Mouse (Mus musculus): ENCODE data around the gene Crtc3. TPM values are rescaled to one million over a fixed set of nuclear protein-coding genes. Genes with fewer than 3 reads are reported as not detected.

The Crtc3 gene
- total and polyA plus RNA-seq, 3 experiments, result 13.6 to 71.9 (median 34.4) TPM

DNA sequence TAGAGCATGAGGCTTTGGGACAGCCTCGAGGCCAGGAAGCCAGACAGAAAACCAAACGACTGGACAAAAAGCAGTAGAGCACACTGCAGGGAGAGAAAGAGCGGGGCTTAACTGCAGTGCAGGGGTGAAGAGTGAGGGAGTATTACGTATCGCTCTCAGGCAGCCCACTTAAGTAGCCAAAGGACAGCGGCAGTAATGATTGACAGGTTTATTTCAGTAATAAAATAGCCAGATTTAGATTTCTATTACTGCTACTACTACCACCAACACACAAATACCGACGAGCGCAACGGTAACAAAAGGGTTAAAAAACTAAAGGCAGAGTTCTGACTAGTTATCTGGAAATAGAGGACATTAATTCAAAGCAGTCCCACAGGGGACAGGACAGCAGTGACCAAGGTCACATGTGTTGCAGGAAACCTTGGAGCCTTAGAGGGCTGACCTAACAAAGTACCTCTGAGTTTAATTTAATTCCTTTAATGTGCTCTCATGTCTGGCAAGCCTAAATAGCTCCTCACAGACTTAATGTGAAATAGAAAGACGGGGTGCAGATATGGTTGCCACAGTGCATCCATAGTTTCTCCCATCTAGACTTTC, 76.4 kb downstream of the Crtc3 start:
- DNase-seq (ENCODE audit: low spot score), result no peak
- TF ChIP-seq GATA2 (IDR thresholded peaks at IDR 0.05; ENCODE audit: borderline replicate concordance, low read depth, low read length) (no peak), POLR2AphosphoS5 (IDR thresholded peaks at IDR 0.05; ENCODE audit: insufficient replicate concordance, low read depth, low read length) (no peak), GATA1 (IDR thresholded peaks at IDR 0.05; ENCODE audit: borderline replicate concordance, low read length) (no peak), CTCF (IDR thresholded peaks at IDR 0.05; ENCODE audit: low read depth, low read length) (no peak), TAL1 (conservative IDR thresholded peaks at IDR 0.05; ENCODE audit: low read depth, low read length) (no peak)
- peaks cover 2% of the 10 kb centered on the region; the same call in 1 of the 2 replicates for H3K4me1 ChIP-seq (ENCODE audit: insufficient read depth, low read depth, low read length)
- no peak for ATAC-seq (ENCODE audit: extremely low read depth, insufficient number of reproducible peaks, low FRiP score, poor library complexity, severe bottlenecking)
- no peaks in the 10 kb centered on the region for H3K27me3 ChIP-seq (ENCODE audit: insufficient read depth, low read length)
- peaks cover 88% of the 10 kb centered on the region for H3K36me3 ChIP-seq (replicated peaks)
- H3K4me3 ChIP-seq (ENCODE audit: low read depth, low read length), result no peak overlapping the region
- no peaks in the 10 kb centered on the region for H3K9me3 ChIP-seq (replicated peaks)

DNA sequence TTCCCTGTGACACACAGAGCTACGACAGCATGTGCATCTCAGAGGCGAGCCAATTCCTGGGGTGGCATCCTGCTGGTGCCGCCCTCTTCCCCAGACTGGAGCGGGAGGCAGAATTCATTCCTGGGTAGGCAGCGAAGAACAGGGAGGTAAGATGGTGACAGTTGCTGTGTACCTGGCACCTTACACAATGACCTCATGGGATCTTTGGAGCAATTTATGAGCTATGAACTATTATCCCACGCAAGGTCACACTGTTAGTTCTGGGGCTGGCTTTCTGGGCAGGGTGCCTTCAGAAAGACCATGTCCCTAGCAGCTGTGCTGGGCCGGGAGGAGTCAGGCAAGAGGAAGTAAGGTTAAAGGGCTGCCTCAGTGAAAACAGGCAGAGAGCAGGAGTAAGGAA, 77.0 kb downstream of the Crtc3 start:
- DNase-seq (ENCODE audit: low spot score) (no peak), ATAC-seq (ENCODE audit: extremely low read depth, insufficient number of reproducible peaks, low FRiP score, poor library complexity, severe bottlenecking) (no peak)
- no peaks in the 10 kb centered on the region for H3K9me3 ChIP-seq (replicated peaks)
- H3K27me3 ChIP-seq (ENCODE audit: insufficient read depth, low read length), result no peaks in the 10 kb centered on the region
- no peak overlapping the region for H3K4me3 ChIP-seq (ENCODE audit: low read depth, low read length)
- H3K4me1 ChIP-seq (ENCODE audit: insufficient read depth, low read depth, low read length), result peaks cover 2% of the 10 kb centered on the region; the same call in 1 of the 2 replicates
- peaks cover 89% of the 10 kb centered on the region for H3K36me3 ChIP-seq (replicated peaks)
- TF ChIP-seq POLR2AphosphoS5 (IDR thresholded peaks at IDR 0.05; ENCODE audit: insufficient replicate concordance, low read depth, low read length) (no peak), GATA2 (IDR thresholded peaks at IDR 0.05; ENCODE audit: borderline replicate concordance, low read depth, low read length) (no peak), TAL1 (conservative IDR thresholded peaks at IDR 0.05; ENCODE audit: low read depth, low read length) (no peak)

DNA sequence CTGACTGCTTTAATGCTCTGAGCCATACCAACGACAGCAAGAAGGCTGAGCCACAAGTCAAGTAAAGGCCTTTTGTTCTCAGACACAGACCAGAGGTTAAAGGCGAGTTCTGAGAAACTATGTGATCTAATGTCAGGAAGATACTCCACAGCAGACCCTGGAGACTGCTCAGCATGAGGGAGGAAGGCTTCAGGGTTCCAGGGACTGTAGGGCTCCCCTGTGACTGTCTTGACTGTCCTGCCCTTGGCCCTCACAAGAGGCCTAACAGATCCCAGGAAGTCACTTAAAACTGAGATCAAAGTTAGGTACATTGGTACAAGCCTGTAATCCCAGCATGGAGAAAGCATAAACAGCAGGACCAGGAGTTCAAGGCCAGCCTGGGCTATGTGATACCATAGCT, 81.2 kb downstream of the Crtc3 start:
- Histone ChIP-seq H3K36me3 (replicated peaks) (peaks cover 86% of the 10 kb centered on the region), H3K4me3 (ENCODE audit: low read depth, low read length) (no peak overlapping the region), H3K9me3 (replicated peaks) (no peaks in the 10 kb centered on the region), H3K27me3 (ENCODE audit: insufficient read depth, low read length) (no peaks in the 10 kb centered on the region), H3K4me1 (ENCODE audit: insufficient read depth, low read depth, low read length) (peaks cover 1% of the 10 kb centered on the region; the same call in 1 of the 2 replicates)
- ATAC-seq (ENCODE audit: extremely low read depth, insufficient number of reproducible peaks, low FRiP score, poor library complexity, severe bottlenecking) (no peak), DNase-seq (ENCODE audit: low spot score) (no peak)
- no peak for TF ChIP-seq GATA2 (IDR thresholded peaks at IDR 0.05; ENCODE audit: borderline replicate concordance, low read depth, low read length)
- no peak for TF ChIP-seq POLR2AphosphoS5 (IDR thresholded peaks at IDR 0.05; ENCODE audit: insufficient replicate concordance, low read depth, low read length)
- TF ChIP-seq GATA1 (IDR thresholded peaks at IDR 0.05; ENCODE audit: borderline replicate concordance, low read length), result no peak
- no peak for TF ChIP-seq TAL1 (conservative IDR thresholded peaks at IDR 0.05; ENCODE audit: low read depth, low read length)
- TF ChIP-seq CTCF (IDR thresholded peaks at IDR 0.05; ENCODE audit: low read depth, low read length), result no peak

DNA sequence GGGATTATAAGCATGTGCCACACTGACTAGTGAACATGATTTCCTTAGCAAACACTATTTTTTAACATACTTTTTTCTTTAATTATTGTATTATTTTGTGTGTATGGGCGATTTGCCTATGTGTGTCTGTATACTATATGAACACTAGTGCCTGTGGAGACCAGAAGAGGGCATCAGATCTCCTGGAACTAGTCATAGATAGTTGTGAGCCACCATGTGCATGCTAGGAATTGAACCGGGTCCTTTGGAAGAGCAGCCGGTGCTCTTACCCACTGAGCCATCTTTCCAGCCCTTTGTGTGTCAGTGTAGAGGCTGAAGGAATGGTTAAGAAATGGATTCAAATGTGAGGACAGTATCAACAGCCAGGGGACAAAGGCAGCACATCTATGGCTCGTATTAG, 82.2 kb downstream of the Crtc3 start:
- no peak overlapping the region for H3K4me3 ChIP-seq (ENCODE audit: low read depth, low read length)
- H3K27me3 ChIP-seq (ENCODE audit: insufficient read depth, low read length), result no peaks in the 10 kb centered on the region
- H3K9me3 ChIP-seq (replicated peaks), result no peaks in the 10 kb centered on the region
- TF ChIP-seq POLR2AphosphoS5 (IDR thresholded peaks at IDR 0.05; ENCODE audit: insufficient replicate concordance, low read depth, low read length), result no peak
- no peak for TF ChIP-seq GATA2 (IDR thresholded peaks at IDR 0.05; ENCODE audit: borderline replicate concordance, low read depth, low read length)
- no peak for TF ChIP-seq GATA1 (IDR thresholded peaks at IDR 0.05; ENCODE audit: borderline replicate concordance, low read length)
- TF ChIP-seq TAL1 (conservative IDR thresholded peaks at IDR 0.05; ENCODE audit: low read depth, low read length), result no peak
- no peak for TF ChIP-seq CTCF (IDR thresholded peaks at IDR 0.05; ENCODE audit: low read depth, low read length)
- peaks cover 87% of the 10 kb centered on the region for H3K36me3 ChIP-seq (replicated peaks)
- peaks cover 4% of the 10 kb centered on the region; the same call in 1 of the 2 replicates for H3K4me1 ChIP-seq (ENCODE audit: insufficient read depth, low read depth, low read length)
- DNase-seq (ENCODE audit: low spot score), result no peak
- ATAC-seq (ENCODE audit: extremely low read depth, insufficient number of reproducible peaks, low FRiP score, poor library complexity, severe bottlenecking), result no peak

DNA sequence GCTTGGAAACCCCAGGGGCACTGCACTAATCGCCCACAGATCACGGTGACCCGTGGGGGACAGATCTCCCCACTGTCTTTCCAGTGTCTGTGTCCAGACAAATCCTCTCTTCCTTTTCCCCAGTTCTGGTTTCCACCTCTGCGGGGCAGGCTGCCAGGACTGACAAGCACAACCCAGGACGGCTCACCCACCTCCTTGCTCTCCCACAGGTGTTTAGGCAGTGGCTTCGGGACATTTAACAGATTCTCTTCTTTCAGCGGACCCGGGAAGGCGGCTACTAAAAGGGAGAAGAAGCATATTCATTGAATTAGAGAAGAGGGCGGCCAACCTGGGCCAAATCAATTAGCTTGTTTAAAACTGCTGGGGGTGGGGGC, 83.1 kb downstream of the Crtc3 start:
- H3K4me1 ChIP-seq (ENCODE audit: insufficient read depth, low read depth, low read length), result peaks cover 4% of the 10 kb centered on the region; the same call in 1 of the 2 replicates
- TF ChIP-seq GATA1 (IDR thresholded peaks at IDR 0.05; ENCODE audit: borderline replicate concordance, low read length) (no peak), GATA2 (IDR thresholded peaks at IDR 0.05; ENCODE audit: borderline replicate concordance, low read depth, low read length) (no peak), TAL1 (conservative IDR thresholded peaks at IDR 0.05; ENCODE audit: low read depth, low read length) (no peak), POLR2AphosphoS5 (IDR thresholded peaks at IDR 0.05; ENCODE audit: insufficient replicate concordance, low read depth, low read length) (no peak), CTCF (IDR thresholded peaks at IDR 0.05; ENCODE audit: low read depth, low read length) (no peak)
- no peak for DNase-seq (ENCODE audit: low spot score)
- no peaks in the 10 kb centered on the region for H3K27me3 ChIP-seq (ENCODE audit: insufficient read depth, low read length)
- H3K4me3 ChIP-seq (ENCODE audit: low read depth, low read length), result no peak overlapping the region
- no peaks in the 10 kb centered on the region for H3K9me3 ChIP-seq (replicated peaks)
- peaks cover 87% of the 10 kb centered on the region for H3K36me3 ChIP-seq (replicated peaks)
- ATAC-seq (ENCODE audit: extremely low read depth, insufficient number of reproducible peaks, low FRiP score, poor library complexity, severe bottlenecking), result no peak

DNA sequence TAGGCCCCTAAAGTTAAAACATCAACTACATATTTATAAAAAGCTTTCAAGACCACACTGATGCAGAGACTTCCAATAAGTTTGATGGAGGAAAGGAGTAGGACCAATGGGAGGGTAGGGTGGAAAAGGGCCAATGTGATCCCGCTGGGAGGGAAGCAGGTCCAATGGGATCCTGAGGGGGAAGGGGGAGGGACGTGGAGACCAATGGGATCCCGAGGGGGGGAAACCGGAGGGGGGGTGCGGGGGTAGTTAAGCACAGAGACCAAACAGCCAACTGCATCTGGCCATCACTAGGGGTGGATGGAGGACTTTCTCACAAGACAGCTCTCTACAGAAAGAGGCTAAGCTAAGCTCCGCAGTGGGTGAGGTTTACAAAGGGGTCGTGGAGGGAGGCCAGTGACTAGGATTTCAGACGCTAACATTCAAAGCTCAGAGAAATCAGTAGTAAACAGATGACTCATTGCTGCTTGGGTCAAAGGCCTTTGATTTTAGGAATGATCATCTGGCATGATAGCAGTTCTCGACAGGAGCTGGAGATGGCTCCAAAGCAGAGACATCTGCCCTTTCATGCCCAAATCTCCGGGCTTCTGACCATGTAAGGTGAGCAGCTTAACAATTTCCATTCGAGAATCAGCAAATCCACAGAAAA, 83.6 kb downstream of the Crtc3 start:
- Histone ChIP-seq H3K4me3 (ENCODE audit: low read depth, low read length) (no peak overlapping the region), H3K4me1 (ENCODE audit: insufficient read depth, low read depth, low read length) (peaks cover 4% of the 10 kb centered on the region; the same call in 1 of the 2 replicates), H3K36me3 (replicated peaks) (peaks cover 87% of the 10 kb centered on the region), H3K9me3 (replicated peaks) (no peaks in the 10 kb centered on the region), H3K27me3 (ENCODE audit: insufficient read depth, low read length) (no peaks in the 10 kb centered on the region)
- ATAC-seq (ENCODE audit: extremely low read depth, insufficient number of reproducible peaks, low FRiP score, poor library complexity, severe bottlenecking) (no peak), DNase-seq (ENCODE audit: low spot score) (no peak)
- TF ChIP-seq TAL1 (conservative IDR thresholded peaks at IDR 0.05; ENCODE audit: low read depth, low read length), result no peak
- no peak for TF ChIP-seq POLR2AphosphoS5 (IDR thresholded peaks at IDR 0.05; ENCODE audit: insufficient replicate concordance, low read depth, low read length)
- TF ChIP-seq GATA1 (IDR thresholded peaks at IDR 0.05; ENCODE audit: borderline replicate concordance, low read length), result no peak
- TF ChIP-seq CTCF (IDR thresholded peaks at IDR 0.05; ENCODE audit: low read depth, low read length), result no peak
- TF ChIP-seq GATA2 (IDR thresholded peaks at IDR 0.05; ENCODE audit: borderline replicate concordance, low read depth, low read length), result no peak

Measured in G1E (cell line).